Mouse (Mus musculus) liver, postnatal 0 days (tissue): Measurements from ENCODE around the gene Uso1.

ENCODE experiments used
- CTCF ChIP-seq: sonication (generic); IDR thresholded peaks from 2 replicates; pipeline ENCODE4 v1.5.1; 2016; ENCODE audit warnings: antibody characterized with exemption, low read depth
- EP300 ChIP-seq: IDR thresholded peaks from 2 replicates; pipeline ENCODE4 v1.6.1; 2016; ENCODE audit warnings: antibody characterized with exemption, low read depth, mild to moderate bottlenecking

DNA sequence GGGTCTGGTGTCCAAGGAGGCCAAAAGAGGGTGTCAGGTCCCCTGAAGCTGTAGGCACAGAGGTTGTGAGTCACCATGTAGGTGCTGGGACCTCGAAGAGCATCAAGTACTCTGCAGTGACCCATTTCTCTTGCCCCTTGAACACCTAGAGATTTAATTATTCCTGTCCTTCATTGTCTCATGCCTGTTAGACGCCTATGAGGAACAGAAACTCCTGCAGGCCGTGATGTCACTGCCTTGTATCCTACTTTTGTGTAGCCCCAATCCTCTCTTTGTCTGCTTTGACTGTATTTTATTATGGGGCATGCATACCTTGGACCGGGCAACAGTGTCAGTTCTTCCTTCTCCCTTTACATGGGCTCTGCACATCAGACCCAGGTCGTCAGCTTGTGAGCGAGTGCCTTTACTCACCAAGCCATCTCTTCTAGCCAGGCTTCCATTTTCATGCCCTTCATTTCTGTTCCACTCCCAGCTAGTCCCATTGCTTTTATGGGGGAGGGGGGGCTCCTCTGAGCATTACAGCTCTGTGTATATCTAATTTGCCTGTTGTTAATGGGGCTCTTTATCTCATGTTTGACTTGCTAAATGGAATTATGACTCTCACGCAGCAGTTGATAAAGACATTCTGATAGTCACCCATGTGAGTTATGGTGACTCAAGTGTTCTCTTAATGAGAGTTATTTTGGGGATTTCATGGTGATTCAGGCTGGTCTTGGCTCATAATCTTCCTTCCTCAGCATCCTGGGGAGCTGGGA lies 7.4 kb downstream of the Uso1 start:
- TF ChIP-seq CTCF (no peak), EP300 (no peak)
